Mouse (Mus musculus): ENCODE data around the gene Zfp319. TPM values are rescaled to one million over a fixed set of nuclear protein-coding genes. Genes with fewer than 3 reads are reported as not detected.

The Zfp319 gene
- total RNA-seq, 1 experiment = 3.2 TPM

GRCm38 (mm10) chr8:95281493-95281892, 50.3 kb downstream of the Zfp319 start:
- Histone ChIP-seq H3K9me3 (ENCODE audit: control insufficient read depth, insufficient read depth, low read depth, low read length) (no peaks in the 10 kb centered on the region), H3K4me1 (ENCODE audit: control insufficient read depth in 2 of 2, insufficient read depth in 2 of 2, low read length in 2 of 2, poor library complexity in 1 of 2) (no peaks in the 10 kb centered on the region), H3K27ac (ENCODE audit: insufficient read depth, low read depth, low read length, poor library complexity, severe bottlenecking) (no peak overlapping the region), H3K36me3 (ENCODE audit: control insufficient read depth, insufficient read depth, low read length, poor library complexity, severe bottlenecking) (no peaks in the 10 kb centered on the region), H3K4me3 (ENCODE audit: insufficient read depth in 1 of 2, low read depth in 1 of 2, low read length in 2 of 2, poor library complexity in 1 of 2, severe bottlenecking in 1 of 2) (no peak overlapping the region), H3K9ac (ENCODE audit: insufficient read depth, low read depth, low read length, poor library complexity, severe bottlenecking) (no peak overlapping the region)
- DNase-seq (ENCODE audit: low read depth, low spot score) = no peak
- no peak for TF ChIP-seq ZC3H11A (IDR thresholded peaks at IDR 0.05; ENCODE audit: borderline replicate concordance, low read depth, low read length)
- no peak for TF ChIP-seq CHD2 (IDR thresholded peaks at IDR 0.05; ENCODE audit: low read depth, low read length)
- no peak for TF ChIP-seq ZNF384 (IDR thresholded peaks at IDR 0.05; ENCODE audit: low read depth, low read length)
- no peak for TF ChIP-seq HCFC1 (IDR thresholded peaks at IDR 0.05; ENCODE audit: borderline replicate concordance, insufficient read depth, low read length)
- TF ChIP-seq MAFK (IDR thresholded peaks at IDR 0.05; ENCODE audit: insufficient read depth, low read depth, low read length) = no peak
- in situ Hi-C loops (cut with MboI; ENCODE audit: low sequenced_read_pairs in 2 of 2, unreplicated experiment in 2 of 2) = no loop called here

Other genes starting within 250 kb of the Zfp319 start
- 34.6 and 45.6 TPM in 2 replicates for gene Kifc3, start 129.1 kb downstream of the Zfp319 start, total RNA-seq (2012; rRNA removed)
- gene Cngb1, start 25.4 kb downstream of the Zfp319 start, total RNA-seq (2012; rRNA removed) = 1.1 and 1.5 TPM in 2 replicates
- gene Tepp, start 21.4 kb downstream of the Zfp319 start, total RNA-seq (2012; rRNA removed) = 0.45 and 0.95 TPM in 2 replicates
- 18.6 and 25.9 TPM in 2 replicates for gene Usb1, start 334 bp upstream of the Zfp319 start, total RNA-seq (2012; rRNA removed)
- gene Mmp15, start 20.3 kb upstream of the Zfp319 start, total RNA-seq (2012; rRNA removed) = 5.0 and 5.4 TPM in 2 replicates
- gene Cfap20, start 102.9 kb upstream of the Zfp319 start, total RNA-seq (2012; rRNA removed) = 64.4 and 70.5 TPM in 2 replicates
- 40.2 and 52.4 TPM in 2 replicates for gene Csnk2a2, start 158.1 kb upstream of the Zfp319 start, total RNA-seq (2012; rRNA removed)
- gene Ccdc113, start 202.1 kb upstream of the Zfp319 start, total RNA-seq (2012; rRNA removed) = 1.1 and 1.4 TPM in 2 replicates
- not detected in 2 replicates for gene Prss54, start 244.4 kb upstream of the Zfp319 start, total RNA-seq (2012; rRNA removed)

Data from ES-E14 (cell line).